Mouse (Mus musculus) hindbrain, postnatal 0 days (tissue): Measurements from ENCODE around the gene Arpp21. TPM values are rescaled to one million over a fixed set of nuclear protein-coding genes. Genes with fewer than 3 reads are reported as not detected.

Experiments used
- ATAC-seq: fragments of 200-750 bp; cut with Nextera tagmentation; 2 replicates; pipeline ENCODE4 v1.8.0; 2017; ENCODE audit warnings: mild to moderate bottlenecking, moderate TSS enrichment, moderate library complexity
- DNase-seq: peaks from one replicate; pipeline ENCODE4 v3.0.0-alpha.2; 2015; ENCODE audit warnings: low spot score
- H3K27ac ChIP-seq: fragments of 300-500 bp; sonication (generic); 2 replicates; pipeline ENCODE4 v1.5.1; 2014; ENCODE audit warnings: mild to moderate bottlenecking
- H3K27me3 ChIP-seq: fragments of 300-500 bp; sonication (generic); 2 replicates; pipeline ENCODE4 v1.6.1; 2014; ENCODE audit warnings: low read length, mixed read lengths; ENCODE audit not compliant: insufficient read depth
- H3K36me3 ChIP-seq: fragments of 300-500 bp; sonication (generic); 2 replicates; pipeline ENCODE4 v1.6.1; 2014; ENCODE audit warnings: low read length, mixed read lengths; ENCODE audit not compliant: insufficient read depth
- H3K4me1 ChIP-seq: fragments of 300-500 bp; sonication (generic); 2 replicates; pipeline ENCODE4 v1.6.1; 2014; ENCODE audit warnings: antibody characterized with exemption, low read length, mixed read lengths; ENCODE audit not compliant: insufficient read depth
- H3K4me2 ChIP-seq: fragments of 300-500 bp; sonication (generic); 2 replicates; pipeline ENCODE4 v1.6.1; 2014; ENCODE audit warnings: low read depth, mild to moderate bottlenecking, low read length, moderate library complexity, mixed read lengths
- H3K4me3 ChIP-seq: fragments of 300-500 bp; sonication (generic); 2 replicates; pipeline ENCODE4 v1.5.1; 2014; ENCODE audit warnings: low read length
- H3K9ac ChIP-seq: fragments of 300-500 bp; sonication (generic); replicated peaks from 2 replicates; pipeline ENCODE4 v1.6.1; 2014; ENCODE audit warnings: mild to moderate bottlenecking, low read length, moderate library complexity, mixed read lengths
- H3K9me3 ChIP-seq: fragments of 300-500 bp; sonication (generic); 2 replicates; pipeline ENCODE4 v1.6.1; 2016; ENCODE audit warnings: low read length, mixed read lengths
- CTCF ChIP-seq: IDR thresholded peaks from 2 replicates; pipeline ENCODE4 v1.5.1; 2016; ENCODE audit warnings: antibody characterized with exemption, control low read depth, low read depth
- WGBS: fragments of 180-500 bp; shearing (Covaris S2); extraction: QIAGEN DNeasy Blood & Tissue Kit; methylation state at CpG from one replicate; pipeline ENCODE4 v1.1.7; 2014; 5-methylcytosine and 5-hydroxymethylcytosine counted together
- microRNA-seq, 2 experiments: library from miRNA; unstranded; fragments of <30 nt; microRNA quantifications; one replicate each; pipeline ENCODE4; 2016
- polyA plus RNA-seq: library from polyadenylated mRNA; unstranded; fragments of >200 nt; fragmentation: Nextera tagmentation; extraction: Ambion mirVana; gene quantifications from 2 replicates; pipeline ENCODE4 v1.2.1, GENCODE M21; 2015
- total RNA-seq: library from RNA; depleted of rRNA; stranded (reverse); fragments of >200 nt; gene quantifications from 2 replicates; pipeline ENCODE4 v1.2.3, GENCODE M21; 2014

The Arpp21 gene
- total and polyA plus RNA-seq, 2 experiments from 2014 or later, result 60.9 to 80.5 TPM

GRCm38 (mm10) chr9:112023111-112023510 is 212.6 kb downstream of the Arpp21 start:
- TF ChIP-seq CTCF, result no peak
- no peaks in the 10 kb centered on the region for H3K4me1 ChIP-seq
- no peak overlapping the region for H3K27ac ChIP-seq
- no peak overlapping the region for H3K4me2 ChIP-seq
- ATAC-seq (no peak), DNase-seq (no peak)
- H3K4me3 ChIP-seq, result no peak overlapping the region
- no peaks in the 10 kb centered on the region for H3K9me3 ChIP-seq
- no peaks in the 10 kb centered on the region for H3K27me3 ChIP-seq
- 93% methylated on average over 5 of the region's 5 CpGs for WGBS
- H3K36me3 ChIP-seq, result no peaks in the 10 kb centered on the region
- H3K9ac ChIP-seq, result no peak overlapping the region

Small RNA genes within 50 kb of the gene (microRNA-seq; reads per million reads assigned to microRNA genes)
- gene Mir128-2, result 1,728 to 2,357 reads per million in 2 experiments
